Mouse (Mus musculus): ENCODE data around the gene Micu2.
A peak's percentile ranks its signal among the peaks of the same experiment; 100 is the strongest.
"Not testable (repeated sequence)": the region's sequence is repeated elsewhere in the genome, so short reads cannot be mapped to it uniquely, and the experiment has no call there.

Micu2 gene

DNA sequence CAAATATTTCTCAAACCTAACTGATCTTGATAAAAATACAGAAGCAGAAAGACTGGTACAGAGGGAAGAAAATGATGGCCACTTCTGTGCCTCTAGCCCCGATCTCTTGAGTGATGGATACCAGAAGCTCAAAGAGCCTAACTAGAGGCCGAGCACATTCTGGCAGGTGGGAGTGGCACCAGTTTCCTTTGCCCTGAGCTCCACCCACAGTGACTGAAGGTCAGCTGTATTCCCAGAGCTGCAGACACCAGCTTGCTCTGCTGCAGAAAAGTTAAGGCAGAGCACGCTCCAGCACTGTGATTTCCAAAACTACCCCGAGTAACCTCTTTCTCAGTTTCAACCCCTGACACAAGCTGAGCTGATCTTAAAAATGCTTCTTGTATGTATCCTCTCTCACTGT is 37.2 kb downstream of the Micu2 start:
- no peak for DNase-seq (ENCODE audit: low spot score in 2 of 2)

GRCm38 (mm10) chr14:57951089-57951488 is 48.0 kb downstream of the Micu2 start:
- DNase-seq (ENCODE audit: low spot score in 2 of 2) = no peak

- DNase-seq (ENCODE audit: low spot score in 2 of 2) = no peak
These were observed 53.2 kb downstream of the Micu2 start for GRCm38 (mm10) chr14:57945834-57946233.

GRCm38 (mm10) chr14:57937297-57937696 is 61.8 kb downstream of the Micu2 start:
- no peak for DNase-seq (ENCODE audit: low spot score in 2 of 2)

- DNase-seq (ENCODE audit: low spot score in 2 of 2) = no peak
These were observed 64.4 kb downstream of the Micu2 start for GRCm38 (mm10) chr14:57934666-57935065.

- no peak for DNase-seq (ENCODE audit: low spot score in 2 of 2)
These were observed 65.5 kb downstream of the Micu2 start for GRCm38 (mm10) chr14:57933608-57934007.

GRCm38 (mm10) chr14:57932881-57933443 is 66.1 kb downstream of the Micu2 start:
- DNase-seq (ENCODE audit: low spot score in 2 of 2) = no peak

- DNase-seq (ENCODE audit: low spot score in 2 of 2) = no peak
These were observed 77.5 kb downstream of the Micu2 start for GRCm38 (mm10) chr14:57921428-57922131.

DNA sequence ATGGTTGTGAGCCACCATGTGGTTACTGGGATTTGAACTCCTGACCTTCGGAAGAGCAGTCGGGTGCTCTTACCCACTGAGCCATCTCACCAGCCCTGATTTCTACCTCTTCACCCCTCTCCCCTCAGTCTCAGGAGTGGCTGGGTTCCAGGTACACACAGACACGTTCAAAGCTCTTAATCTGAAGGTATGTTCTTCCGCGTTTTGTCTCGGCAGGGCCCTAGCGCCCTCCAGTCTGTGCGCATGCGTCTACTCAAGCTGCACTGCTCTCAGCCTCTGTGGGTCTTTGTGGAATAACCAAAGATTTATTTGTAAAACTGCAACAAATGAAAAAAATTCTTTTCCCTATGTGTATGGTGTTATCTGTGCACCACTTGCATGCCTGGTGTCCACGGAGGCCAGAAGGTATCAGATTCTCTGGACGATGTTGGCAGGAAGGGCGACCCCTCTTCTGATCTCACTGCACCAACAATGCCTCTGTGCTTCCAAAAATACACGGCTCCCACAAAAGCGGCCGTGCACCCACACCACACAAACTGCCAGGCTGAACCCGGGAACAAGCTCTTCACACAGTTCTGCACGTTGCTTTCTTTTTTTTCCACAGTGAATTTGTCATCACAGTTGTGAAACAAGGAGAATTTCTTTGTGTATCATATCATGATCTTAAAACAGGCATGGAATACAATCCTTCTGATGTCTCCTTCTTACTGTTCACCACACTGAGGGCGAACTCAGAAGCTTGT is 78.3 kb downstream of the Micu2 start:
- no peak for DNase-seq (ENCODE audit: low spot score in 2 of 2)

DNA sequence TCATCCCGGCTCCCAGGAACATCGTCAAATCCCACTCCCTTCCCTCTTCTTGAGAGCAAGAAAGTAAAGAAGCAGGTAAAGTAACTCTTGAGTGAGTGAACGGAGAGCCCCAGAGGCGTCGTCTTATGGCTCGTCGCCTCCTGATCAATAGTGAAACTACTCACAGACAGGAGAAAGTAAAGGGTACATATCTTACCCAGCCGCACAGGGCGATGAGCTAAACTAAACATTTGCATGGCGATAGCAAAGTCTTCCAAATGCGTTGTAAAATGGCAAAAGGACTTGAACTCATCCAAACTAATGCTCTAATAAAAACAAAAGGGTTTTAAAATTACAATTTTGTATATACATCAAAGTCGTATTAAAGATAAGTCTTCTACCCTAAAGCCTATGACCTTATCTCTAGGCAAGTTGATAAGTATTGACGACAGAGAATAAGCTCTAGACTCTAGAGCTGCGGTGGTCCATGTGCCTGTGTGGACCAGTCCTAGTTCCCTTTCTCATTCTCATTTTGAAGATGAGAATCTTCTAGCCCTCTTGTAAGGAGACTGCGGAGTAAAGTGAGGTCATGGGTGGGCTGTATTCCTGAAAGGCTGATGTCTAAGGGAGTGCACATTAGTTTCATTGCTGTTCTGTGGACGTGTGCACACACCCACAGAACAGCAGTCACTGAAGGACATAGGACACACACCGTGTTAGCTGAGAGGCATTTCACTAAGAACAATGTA is 79.8 kb downstream of the Micu2 start:
- DNase-seq (ENCODE audit: low spot score in 2 of 2) = no peak

GRCm38 (mm10) chr14:57915341-57915740 is 83.7 kb downstream of the Micu2 start:
- DNase-seq (ENCODE audit: low spot score in 2 of 2) = no peak

DNA sequence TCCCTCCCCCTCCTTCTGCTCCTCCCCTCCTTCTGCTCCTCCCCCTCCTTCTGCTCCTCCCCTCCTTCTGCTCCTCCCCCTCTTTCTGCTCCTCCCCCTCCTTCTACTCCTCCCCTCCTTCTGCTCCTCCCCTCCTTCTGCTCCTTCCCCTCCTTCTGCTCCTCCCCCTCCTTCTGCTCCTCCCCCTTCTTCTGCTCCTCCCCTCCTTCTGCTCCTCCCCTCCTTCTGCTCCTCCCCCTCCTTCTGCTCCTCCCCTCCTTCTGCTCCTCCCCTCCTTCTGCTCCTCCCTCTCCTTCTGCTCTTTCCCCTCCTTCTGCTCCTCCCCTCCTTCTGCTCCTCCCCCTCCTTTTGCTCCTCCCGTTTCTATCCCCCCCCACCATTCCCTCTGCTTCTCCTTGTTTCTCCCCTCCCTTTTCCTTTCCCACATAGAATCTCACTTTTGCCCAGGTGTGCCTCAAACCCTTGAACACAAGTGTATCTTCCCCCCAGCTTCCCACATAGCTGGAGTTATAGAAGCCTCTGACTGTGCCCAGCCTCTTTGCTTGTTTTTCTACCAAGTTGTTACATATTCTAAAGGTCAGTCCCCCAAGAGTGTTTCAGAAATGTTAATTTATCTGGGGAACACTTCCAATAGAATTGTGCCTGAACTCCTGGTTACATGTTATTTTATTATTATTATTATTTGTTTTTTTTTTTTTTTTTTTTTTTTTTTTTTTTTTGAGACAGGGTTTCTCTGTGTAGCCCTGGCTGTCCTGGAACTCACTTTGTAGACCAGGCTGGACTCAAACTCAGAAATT is 86.7 kb downstream of the Micu2 start:
- DNase-seq (ENCODE audit: low spot score in 2 of 2) = not testable (repeated sequence)

- DNase-seq (ENCODE audit: low spot score in 2 of 2) = not testable (repeated sequence)
These were observed 87.3 kb downstream of the Micu2 start for GRCm38 (mm10) chr14:57911787-57912186.

GRCm38 (mm10) chr14:57911316-57911715 is 87.7 kb downstream of the Micu2 start:
- no peak for DNase-seq (ENCODE audit: low spot score in 2 of 2)

DNA sequence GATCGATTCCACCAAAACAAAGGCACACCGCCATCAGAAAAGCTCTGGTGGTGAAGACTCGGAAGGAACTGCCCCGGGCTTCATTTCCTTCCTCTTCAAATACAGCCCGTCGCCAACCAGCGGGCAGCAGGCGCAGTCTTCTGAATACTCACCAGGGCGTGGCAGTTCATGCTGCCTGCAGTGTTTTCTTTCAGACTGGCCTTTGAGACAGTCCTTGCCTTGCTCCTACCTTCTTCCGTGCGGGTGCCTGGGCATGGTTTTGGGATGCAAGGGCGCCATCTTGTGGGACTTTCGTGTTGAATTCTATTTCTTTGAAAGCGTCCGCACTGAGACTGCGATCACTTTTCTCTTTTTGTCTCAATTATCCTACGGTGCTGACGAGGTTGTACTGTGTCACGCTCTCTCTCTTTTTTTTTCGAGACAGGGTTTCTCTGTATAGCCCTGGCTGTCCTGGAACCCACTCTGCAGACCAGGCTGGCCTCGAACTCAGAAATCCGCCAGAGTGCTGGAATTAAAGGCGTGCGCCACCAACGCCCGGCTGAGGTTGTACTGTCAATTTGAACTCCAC is 88.5 kb downstream of the Micu2 start:
- DNase-seq (ENCODE audit: low spot score in 2 of 2) = peak; percentile 57 to 81

DNA sequence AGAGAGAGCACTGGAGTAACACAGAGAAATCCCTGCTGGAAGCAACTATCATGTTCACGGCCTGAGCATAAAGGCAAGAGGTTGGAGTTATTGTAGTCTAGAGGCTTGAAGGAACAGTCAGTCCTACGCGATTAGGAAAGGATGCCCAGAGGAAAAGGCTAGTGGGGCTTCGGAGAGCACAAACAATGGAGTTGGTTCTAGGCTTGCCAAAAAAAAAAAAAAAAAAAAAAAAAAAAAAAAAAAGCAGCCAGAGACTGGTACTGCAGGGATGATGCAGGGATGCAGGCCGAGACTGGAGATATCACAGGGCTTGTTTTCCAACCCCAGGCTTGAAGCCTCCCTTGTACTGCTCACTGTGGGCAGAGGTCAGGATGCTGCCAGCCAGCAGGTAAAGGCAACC is 89.8 kb downstream of the Micu2 start:
- no peak for DNase-seq (ENCODE audit: low spot score in 2 of 2)

DNA sequence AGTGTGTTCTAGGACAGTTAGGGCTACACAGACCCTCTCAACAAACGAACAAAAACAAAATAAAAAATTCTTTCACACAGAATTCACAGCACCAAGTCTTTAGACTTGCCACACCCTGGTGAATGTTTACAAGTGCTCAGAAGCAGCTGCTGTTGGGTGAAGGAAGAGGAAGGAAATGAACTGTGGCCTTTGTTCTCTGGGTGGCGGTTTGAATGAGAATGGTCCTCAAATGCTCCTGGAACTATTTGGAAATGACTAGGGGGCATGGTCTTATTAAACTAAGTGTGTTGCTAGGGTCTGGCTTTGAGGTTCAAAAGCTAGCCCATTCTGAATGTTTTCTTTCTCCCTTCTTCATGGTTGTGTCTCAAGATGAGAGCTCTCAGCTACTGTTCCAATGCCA is 90.6 kb downstream of the Micu2 start:
- DNase-seq (ENCODE audit: low spot score in 2 of 2) = no peak

- no peak for DNase-seq (ENCODE audit: low spot score in 2 of 2)
These were observed 97.1 kb downstream of the Micu2 start for GRCm38 (mm10) chr14:57901998-57902397.

GRCm38 (mm10) chr14:57896882-57897281 is 102.2 kb downstream of the Micu2 start:
- no peak for DNase-seq (ENCODE audit: low spot score in 2 of 2)

DNA sequence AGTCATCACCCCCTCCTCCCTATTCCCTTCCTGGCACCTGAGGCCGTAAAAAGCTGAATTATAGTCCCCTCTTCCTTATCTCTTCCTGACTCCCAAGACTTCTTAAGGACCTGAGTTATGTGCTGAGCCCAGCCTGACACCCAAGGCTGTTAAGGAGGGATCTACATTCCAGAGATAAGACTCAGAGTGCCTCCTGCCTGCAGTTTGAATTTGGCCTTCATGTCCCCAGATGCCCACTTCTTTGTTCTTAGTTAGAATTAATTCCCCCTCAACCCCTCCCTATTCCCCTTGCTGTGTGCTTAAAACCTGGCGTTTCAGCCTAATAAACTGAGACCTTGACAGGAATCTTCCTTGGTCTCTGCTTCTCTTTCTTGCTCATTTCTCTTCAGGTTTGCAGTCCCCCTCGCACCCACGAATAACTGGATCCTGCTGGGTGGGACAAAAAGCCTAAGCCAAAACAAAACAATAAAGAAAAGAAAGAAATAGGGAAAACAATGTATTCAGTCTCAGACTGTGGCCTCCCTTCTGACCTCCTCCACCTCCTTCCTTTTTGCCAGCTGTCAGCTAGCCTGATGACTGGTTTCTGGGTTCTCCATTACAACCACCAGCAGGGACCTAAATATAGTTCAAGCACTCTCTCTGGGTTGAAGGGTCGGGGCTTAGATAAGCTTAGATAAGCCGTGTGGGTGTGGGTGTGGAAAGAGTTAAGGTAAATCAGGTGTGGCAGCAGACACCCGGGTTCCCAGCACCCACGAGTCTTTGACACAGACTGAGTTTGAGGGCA is 102.8 kb downstream of the Micu2 start:
- not testable (repeated sequence) for DNase-seq (ENCODE audit: low spot score in 2 of 2)

Measured in frontal cortex, postnatal 10 days (tissue).